Mouse (Mus musculus): ENCODE data around the gene Fcna. TPM values are rescaled to one million over a fixed set of nuclear protein-coding genes. Genes with fewer than 3 reads are reported as not detected.

The Fcna gene
- polyA plus RNA-seq, 1 experiment from 2014 or later, result 0.36 TPM

Other genes starting within 250 kb of the Fcna start
- gene Entpd2, start 232.2 kb downstream of the Fcna start, polyA plus RNA-seq (2016; fragmentation: Nextera tagmentation; extraction: Ambion mirVana), result 0.26 TPM in 1 of 2 replicates, not detected in the other
- 80.6 and 125 TPM in 2 replicates for gene Npdc1, start 228.7 kb downstream of the Fcna start, polyA plus RNA-seq (2016; fragmentation: Nextera tagmentation; extraction: Ambion mirVana)
- not detected in 2 replicates for gene Fut7, start 204.8 kb downstream of the Fcna start, polyA plus RNA-seq (2016; fragmentation: Nextera tagmentation; extraction: Ambion mirVana)
- 6.2 and 8.1 TPM in 2 replicates for gene Abca2, start 199.3 kb downstream of the Fcna start, polyA plus RNA-seq (2016; fragmentation: Nextera tagmentation; extraction: Ambion mirVana)
- 1.1 and 1.9 TPM in 2 replicates for gene Clic3, start 171.2 kb downstream of the Fcna start, polyA plus RNA-seq (2016; fragmentation: Nextera tagmentation; extraction: Ambion mirVana)
- 17.4 and 26.4 TPM in 2 replicates for gene Paxx, start 166.9 kb downstream of the Fcna start, polyA plus RNA-seq (2016; fragmentation: Nextera tagmentation; extraction: Ambion mirVana)
- 0.16 TPM in 1 of 2 replicates, not detected in the other for gene Ptgds, start 158.0 kb downstream of the Fcna start, polyA plus RNA-seq (2016; fragmentation: Nextera tagmentation; extraction: Ambion mirVana)
- gene Lcn12, start 134.1 kb downstream of the Fcna start, polyA plus RNA-seq (2016; fragmentation: Nextera tagmentation; extraction: Ambion mirVana), result not detected in 2 replicates
- 91.2 and 108 TPM in 2 replicates for gene Fbxw5, start 127.3 kb downstream of the Fcna start, polyA plus RNA-seq (2016; fragmentation: Nextera tagmentation; extraction: Ambion mirVana)
- 5.2 and 5.6 TPM in 2 replicates for gene C8g, start 126.3 kb downstream of the Fcna start, polyA plus RNA-seq (2016; fragmentation: Nextera tagmentation; extraction: Ambion mirVana)
- gene Traf2, start 81.1 kb downstream of the Fcna start, polyA plus RNA-seq (2016; fragmentation: Nextera tagmentation; extraction: Ambion mirVana), result 38.9 and 41.4 TPM in 2 replicates
- gene Edf1, start 70.2 kb downstream of the Fcna start, polyA plus RNA-seq (2016; fragmentation: Nextera tagmentation; extraction: Ambion mirVana), result 344 and 364 TPM in 2 replicates
- 6.7 and 7.8 TPM in 2 replicates for gene Mamdc4, start 53.2 kb downstream of the Fcna start, polyA plus RNA-seq (2016; fragmentation: Nextera tagmentation; extraction: Ambion mirVana)
- 159 and 187 TPM in 2 replicates for gene Phpt1, start 52.8 kb downstream of the Fcna start, polyA plus RNA-seq (2016; fragmentation: Nextera tagmentation; extraction: Ambion mirVana)
- 0.05 and 0.27 TPM in 2 replicates for gene Ajm1, start 46.3 kb downstream of the Fcna start, polyA plus RNA-seq (2016; fragmentation: Nextera tagmentation; extraction: Ambion mirVana)
- gene Rabl6, start 19.5 kb downstream of the Fcna start, polyA plus RNA-seq (2016; fragmentation: Nextera tagmentation; extraction: Ambion mirVana), result 71.2 and 75.1 TPM in 2 replicates
- gene Ccdc183, start 10.4 kb downstream of the Fcna start, polyA plus RNA-seq (2016; fragmentation: Nextera tagmentation; extraction: Ambion mirVana), result 0.04 and 0.12 TPM in 2 replicates
- 12.8 and 14.7 TPM in 2 replicates for gene Tmem141, start 6.0 kb downstream of the Fcna start, polyA plus RNA-seq (2016; fragmentation: Nextera tagmentation; extraction: Ambion mirVana)
- not detected in 2 replicates for gene Lcn8, start 25.1 kb upstream of the Fcna start, polyA plus RNA-seq (2016; fragmentation: Nextera tagmentation; extraction: Ambion mirVana)
- gene Lcn5, start 29.9 kb upstream of the Fcna start, polyA plus RNA-seq (2016; fragmentation: Nextera tagmentation; extraction: Ambion mirVana), result not detected in 2 replicates
- not detected in 2 replicates for gene Lcn6, start 48.8 kb upstream of the Fcna start, polyA plus RNA-seq (2016; fragmentation: Nextera tagmentation; extraction: Ambion mirVana)
- not detected in 2 replicates for gene Lcn10, start 54.7 kb upstream of the Fcna start, polyA plus RNA-seq (2016; fragmentation: Nextera tagmentation; extraction: Ambion mirVana)
- gene Obp2a, start 72.0 kb upstream of the Fcna start, polyA plus RNA-seq (2016; fragmentation: Nextera tagmentation; extraction: Ambion mirVana), result not detected in 2 replicates
- 70.8 and 77.6 TPM in 2 replicates for gene Bmyc, start 78.7 kb upstream of the Fcna start, polyA plus RNA-seq (2016; fragmentation: Nextera tagmentation; extraction: Ambion mirVana)
- not detected in 2 replicates for gene Obp2b, start 109.0 kb upstream of the Fcna start, polyA plus RNA-seq (2016; fragmentation: Nextera tagmentation; extraction: Ambion mirVana)
- not detected in 2 replicates for gene Lcn3, start 137.5 kb upstream of the Fcna start, polyA plus RNA-seq (2016; fragmentation: Nextera tagmentation; extraction: Ambion mirVana)
- gene Lcn11, start 149.0 kb upstream of the Fcna start, polyA plus RNA-seq (2016; fragmentation: Nextera tagmentation; extraction: Ambion mirVana), result not detected in 2 replicates
- not detected in 2 replicates for gene Gm13539, start 154.2 kb upstream of the Fcna start, polyA plus RNA-seq (2016; fragmentation: Nextera tagmentation; extraction: Ambion mirVana)
- not detected in 2 replicates for gene Glt6d1, start 187.8 kb upstream of the Fcna start, polyA plus RNA-seq (2016; fragmentation: Nextera tagmentation; extraction: Ambion mirVana)
- gene Lcn9, start 195.1 kb upstream of the Fcna start, polyA plus RNA-seq (2016; fragmentation: Nextera tagmentation; extraction: Ambion mirVana), result not detected in 2 replicates
- not detected in 2 replicates for gene Sohlh1, start 219.2 kb upstream of the Fcna start, polyA plus RNA-seq (2016; fragmentation: Nextera tagmentation; extraction: Ambion mirVana)
- gene Kcnt1, start 235.7 kb upstream of the Fcna start, polyA plus RNA-seq (2016; fragmentation: Nextera tagmentation; extraction: Ambion mirVana), result 0.41 and 0.49 TPM in 2 replicates